Mouse (Mus musculus): ENCODE data around the gene Haghl. TPM values are rescaled to one million over a fixed set of nuclear protein-coding genes. Genes with fewer than 3 reads are reported as not detected.

Haghl gene
- polyA plus RNA-seq, 1 experiment from 2014 or later = 57.7 TPM

DNA sequence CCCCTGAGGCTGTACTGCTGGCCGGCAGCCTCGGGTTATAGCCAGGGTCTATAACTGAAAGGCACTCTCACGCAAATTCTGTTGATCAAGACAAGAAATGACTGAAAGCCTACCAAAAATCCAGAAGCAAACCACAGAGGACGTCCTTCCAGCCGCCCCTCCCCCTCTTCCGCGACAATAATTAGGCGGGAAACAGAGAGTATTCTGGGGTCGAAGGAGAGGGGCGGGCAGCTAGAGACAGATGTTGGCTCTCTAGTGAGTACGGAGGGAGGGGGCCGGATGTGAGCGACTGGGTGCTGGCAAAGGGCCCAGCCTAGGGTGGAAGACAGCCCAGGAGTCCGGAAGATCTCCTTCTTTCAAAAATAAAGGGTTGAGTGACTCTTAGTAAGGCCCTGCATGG is 7.1 kb upstream of the Haghl start, which contains the start of gene Fam173a:
TSS of gene Fam173a (minus strand) at position 287 of the 400 bp plus-strand sequence.
- WGBS = under 1% methylated on average over 14 of the region's 14 CpGs
- ATAC-seq (ENCODE audit: low read depth) = peak; percentile 89

GRCm38 (mm10) chr17:25791843-25792527 is 6.5 kb upstream of the Haghl start:
- WGBS = under 1% methylated on average over 45 of the region's 45 CpGs
- Histone ChIP-seq H3K4me1 (replicated peaks; ENCODE audit: control insufficient read depth, insufficient read depth, low read length) (peaks cover 35% of the 10 kb centered on the region), H3K4me3 (ENCODE audit: low read length) (peak overlapping the region; percentile 96), H3K27me3 (ENCODE audit: control insufficient read depth, insufficient read depth, low read depth, low read length) (no peaks in the 10 kb centered on the region), H3K27ac (ENCODE audit: low read length) (peak overlapping the region; percentile 99), H3K36me3 (ENCODE audit: control insufficient read depth, insufficient read depth, low read length) (peaks cover 19% of the 10 kb centered on the region; the same call in 1 of the 2 replicates), H3K9ac (ENCODE audit: low read length) (peak overlapping the region; percentile 89), H3K9me3 (ENCODE audit: control insufficient read depth, low read length) (no peaks in the 10 kb centered on the region), H3K4me2 (ENCODE audit: low read depth, low read length) (peak overlapping the region; percentile 94)
- ATAC-seq (ENCODE audit: low read depth) = peak; percentile 71

More for the DNA sequence above, 7.1 kb upstream of the Haghl start, which contains the start of gene Fam173a:
- Histone ChIP-seq H3K27ac (ENCODE audit: low read length) (peak within 1 kb of the TSS; percentile 99), H3K36me3 (ENCODE audit: control insufficient read depth, insufficient read depth, low read length) (peaks cover 16% of the 10 kb centered on the region; the same call in 1 of the 2 replicates), H3K4me2 (ENCODE audit: low read depth, low read length) (peak within 1 kb of the TSS; percentile 94), H3K9me3 (ENCODE audit: control insufficient read depth, low read length) (no peaks in the 10 kb centered on the region), H3K4me3 (ENCODE audit: low read length) (peak within 1 kb of the TSS; percentile 96), H3K4me1 (replicated peaks; ENCODE audit: control insufficient read depth, insufficient read depth, low read length) (peaks cover 41% of the 10 kb centered on the region), H3K27me3 (ENCODE audit: control insufficient read depth, insufficient read depth, low read depth, low read length) (no peaks in the 10 kb centered on the region), H3K9ac (ENCODE audit: low read length) (peak within 1 kb of the TSS; percentile 89)

GRCm38 (mm10) chr17:25791320-25791842 is 5.9 kb upstream of the Haghl start:
- H3K9ac ChIP-seq (ENCODE audit: low read length) = peak overlapping the region; percentile 89
- H3K27me3 ChIP-seq (ENCODE audit: control insufficient read depth, insufficient read depth, low read depth, low read length) = no peaks in the 10 kb centered on the region
- H3K27ac ChIP-seq (ENCODE audit: low read length) = peak overlapping the region; percentile 99
- 22% methylated on average over 19 of the region's 19 CpGs for WGBS
- no peaks in the 10 kb centered on the region for H3K9me3 ChIP-seq (ENCODE audit: control insufficient read depth, low read length)
- peaks cover 35% of the 10 kb centered on the region for H3K4me1 ChIP-seq (replicated peaks; ENCODE audit: control insufficient read depth, insufficient read depth, low read length)
- H3K4me2 ChIP-seq (ENCODE audit: low read depth, low read length) = peak overlapping the region; percentile 94
- peak overlapping the region; percentile 96 for H3K4me3 ChIP-seq (ENCODE audit: low read length)
- peak; percentile 13; the same call in 1 of the 2 replicates for ATAC-seq (ENCODE audit: low read depth)
- H3K36me3 ChIP-seq (ENCODE audit: control insufficient read depth, insufficient read depth, low read length) = peaks cover 19% of the 10 kb centered on the region; the same call in 1 of the 2 replicates

GRCm38 (mm10) chr17:25786781-25787504 is 1.5 kb upstream of the Haghl start:
- ATAC-seq (ENCODE audit: low read depth) = no peak
- Histone ChIP-seq H3K9ac (ENCODE audit: low read length) (no peak overlapping the region), H3K4me1 (replicated peaks; ENCODE audit: control insufficient read depth, insufficient read depth, low read length) (peaks cover 20% of the 10 kb centered on the region), H3K36me3 (ENCODE audit: control insufficient read depth, insufficient read depth, low read length) (peaks cover 29% of the 10 kb centered on the region), H3K4me2 (ENCODE audit: low read depth, low read length) (no peak overlapping the region), H3K27me3 (ENCODE audit: control insufficient read depth, insufficient read depth, low read depth, low read length) (no peaks in the 10 kb centered on the region), H3K9me3 (ENCODE audit: control insufficient read depth, low read length) (no peaks in the 10 kb centered on the region), H3K4me3 (ENCODE audit: low read length) (no peak overlapping the region), H3K27ac (ENCODE audit: low read length) (no peak overlapping the region)
- WGBS = 89% methylated on average over 9 of the region's 9 CpGs

GRCm38 (mm10) chr17:25786280-25786679 is 807 bp upstream of the Haghl start, which contains the start of gene Ccdc78:
Gene Ccdc78 (plus strand): TSS chr17:25786580.
- Histone ChIP-seq H3K27me3 (ENCODE audit: control insufficient read depth, insufficient read depth, low read depth, low read length) (no peaks in the 10 kb centered on the region), H3K4me2 (ENCODE audit: low read depth, low read length) (peak within 1 kb of the TSS; percentile 65), H3K4me3 (ENCODE audit: low read length) (peak within 1 kb of the TSS; percentile 84), H3K9ac (ENCODE audit: low read length) (peak within 1 kb of the TSS; percentile 83), H3K27ac (ENCODE audit: low read length) (peak within 1 kb of the TSS; percentile 84), H3K9me3 (ENCODE audit: control insufficient read depth, low read length) (no peaks in the 10 kb centered on the region), H3K36me3 (ENCODE audit: control insufficient read depth, insufficient read depth, low read length) (peaks cover 34% of the 10 kb centered on the region), H3K4me1 (replicated peaks; ENCODE audit: control insufficient read depth, insufficient read depth, low read length) (peaks cover 18% of the 10 kb centered on the region)
- 79% methylated on average over 3 of the region's 3 CpGs for WGBS
- ATAC-seq (ENCODE audit: low read depth) = no peak

DNA sequence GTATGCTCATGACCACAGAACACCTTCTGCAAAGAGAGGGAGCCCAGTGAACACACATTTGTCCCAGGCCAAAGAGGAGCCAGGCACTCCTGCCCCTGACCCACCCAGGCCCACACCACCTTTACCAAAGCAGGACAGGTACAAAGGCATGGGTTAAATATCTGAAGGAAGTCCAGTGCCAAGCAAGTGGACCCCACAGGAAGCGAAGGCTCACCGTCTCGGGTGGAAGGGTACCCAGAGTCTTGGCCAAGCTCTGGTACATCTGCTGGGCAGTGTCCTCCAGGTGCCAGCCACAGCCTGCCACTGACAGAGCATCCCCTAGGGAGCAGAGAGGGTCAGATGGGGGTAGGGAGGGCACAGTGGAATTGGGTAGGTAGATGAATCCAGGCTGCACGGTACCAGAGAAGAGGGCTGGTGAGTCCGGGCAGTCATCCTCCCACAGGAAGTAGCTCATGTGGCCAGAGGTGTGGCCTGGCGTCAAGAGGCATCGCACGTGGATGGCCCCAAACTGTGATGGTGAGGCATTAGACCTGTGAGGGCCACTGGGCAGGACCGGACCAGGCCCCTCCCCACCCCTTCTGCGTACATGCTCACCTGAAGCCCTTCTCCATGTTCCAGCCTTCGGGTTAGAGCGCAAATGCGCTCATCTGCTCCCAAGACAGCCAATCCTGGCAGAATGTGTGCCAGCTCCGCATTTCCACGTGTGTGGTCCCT is 1.5 kb downstream of the Haghl start:
- no peak for ATAC-seq (ENCODE audit: low read depth)
- H3K27ac ChIP-seq (ENCODE audit: low read length) = no peak overlapping the region
- H3K9me3 ChIP-seq (ENCODE audit: control insufficient read depth, low read length) = no peaks in the 10 kb centered on the region
- 67% methylated on average over 15 of the region's 15 CpGs for WGBS
- peak overlapping the region; percentile 83 for H3K9ac ChIP-seq (ENCODE audit: low read length)
- H3K4me2 ChIP-seq (ENCODE audit: low read depth, low read length) = peak overlapping the region; percentile 65
- H3K36me3 ChIP-seq (ENCODE audit: control insufficient read depth, insufficient read depth, low read length) = peaks cover 33% of the 10 kb centered on the region
- H3K4me1 ChIP-seq (replicated peaks; ENCODE audit: control insufficient read depth, insufficient read depth, low read length) = peaks cover 11% of the 10 kb centered on the region
- peak overlapping the region; percentile 84 for H3K4me3 ChIP-seq (ENCODE audit: low read length)
- no peaks in the 10 kb centered on the region for H3K27me3 ChIP-seq (ENCODE audit: control insufficient read depth, insufficient read depth, low read depth, low read length)

GRCm38 (mm10) chr17:25783086-25783485 is 2.4 kb downstream of the Haghl start:
- H3K27ac ChIP-seq (ENCODE audit: low read length) = no peak overlapping the region
- no peak for ATAC-seq (ENCODE audit: low read depth)
- WGBS = 73% methylated on average over 7 of the region's 7 CpGs
- H3K4me3 ChIP-seq (ENCODE audit: low read length) = no peak overlapping the region
- no peak overlapping the region for H3K4me2 ChIP-seq (ENCODE audit: low read depth, low read length)
- H3K9me3 ChIP-seq (ENCODE audit: control insufficient read depth, low read length) = no peaks in the 10 kb centered on the region
- H3K36me3 ChIP-seq (ENCODE audit: control insufficient read depth, insufficient read depth, low read length) = peaks cover 30% of the 10 kb centered on the region
- H3K9ac ChIP-seq (ENCODE audit: low read length) = no peak overlapping the region
- H3K27me3 ChIP-seq (ENCODE audit: control insufficient read depth, insufficient read depth, low read depth, low read length) = no peaks in the 10 kb centered on the region
- H3K4me1 ChIP-seq (replicated peaks; ENCODE audit: control insufficient read depth, insufficient read depth, low read length) = peaks cover 11% of the 10 kb centered on the region

DNA sequence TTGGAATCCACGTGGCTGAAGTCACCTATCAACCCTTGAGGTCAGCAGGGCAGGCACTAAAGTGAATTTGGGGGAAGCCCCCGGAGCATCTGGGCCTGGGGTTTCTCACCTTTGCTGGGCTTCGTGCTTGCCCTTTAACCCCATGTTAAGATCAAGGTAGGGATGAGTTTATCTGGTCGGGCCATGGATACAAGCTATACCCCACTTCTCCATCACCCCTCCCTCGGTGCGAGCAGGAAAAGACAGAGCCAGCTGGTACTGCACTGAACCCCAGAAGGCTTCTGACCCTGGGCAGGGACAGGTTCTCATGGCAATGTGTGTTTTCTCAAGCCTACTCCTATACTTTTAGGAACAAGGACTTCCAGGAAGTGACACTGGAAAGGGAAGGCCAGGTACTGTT is 4.1 kb downstream of the Haghl start:
- H3K4me2 ChIP-seq (ENCODE audit: low read depth, low read length) = no peak overlapping the region
- H3K27ac ChIP-seq (ENCODE audit: low read length) = no peak overlapping the region
- WGBS = 71% methylated on average over 6 of the region's 6 CpGs
- no peak for ATAC-seq (ENCODE audit: low read depth)
- no peak overlapping the region for H3K4me3 ChIP-seq (ENCODE audit: low read length)
- H3K27me3 ChIP-seq (ENCODE audit: control insufficient read depth, insufficient read depth, low read depth, low read length) = no peaks in the 10 kb centered on the region
- H3K4me1 ChIP-seq (replicated peaks; ENCODE audit: control insufficient read depth, insufficient read depth, low read length) = peaks cover 11% of the 10 kb centered on the region
- no peaks in the 10 kb centered on the region for H3K9me3 ChIP-seq (ENCODE audit: control insufficient read depth, low read length)
- H3K36me3 ChIP-seq (ENCODE audit: control insufficient read depth, insufficient read depth, low read length) = peaks cover 26% of the 10 kb centered on the region
- H3K9ac ChIP-seq (ENCODE audit: low read length) = no peak overlapping the region
